Mouse (Mus musculus) limb, embryonic 15.5 days (tissue): Measurements from ENCODE around the gene Copb1. TPM values are rescaled to one million over a fixed set of nuclear protein-coding genes. Genes with fewer than 3 reads are reported as not detected.

Experiments
- ATAC-seq: fragments of 200-750 bp; cut with Nextera tagmentation; 2 replicates; pipeline ENCODE4 v1.8.0; 2017; ENCODE audit warnings: low read depth, moderate TSS enrichment; ENCODE audit not compliant: insufficient number of reproducible peaks, low FRiP score, low TSS enrichment
- H3K27ac ChIP-seq: fragments of 300-500 bp; sonication (generic); 2 replicates; pipeline ENCODE4 v1.5.1; 2015; ENCODE audit warnings: moderate library complexity, mild to moderate bottlenecking, inconsistent platforms
- H3K27me3 ChIP-seq: fragments of 300-500 bp; sonication (generic); 2 replicates; pipeline ENCODE4 v1.6.1; 2015; ENCODE audit warnings: inconsistent platforms
- H3K36me3 ChIP-seq: fragments of 300-500 bp; sonication (generic); 2 replicates; pipeline ENCODE4 v1.6.1; 2015; ENCODE audit warnings: inconsistent platforms
- H3K4me1 ChIP-seq: fragments of 300-500 bp; sonication (generic); 2 replicates; pipeline ENCODE4 v1.6.1; 2015; ENCODE audit warnings: inconsistent platforms
- H3K4me2 ChIP-seq: fragments of 300-500 bp; sonication (generic); 2 replicates; pipeline ENCODE4 v1.6.1; 2015; ENCODE audit warnings: mild to moderate bottlenecking, inconsistent platforms
- H3K4me3 ChIP-seq: fragments of 300-500 bp; sonication (generic); 2 replicates; pipeline ENCODE4 v1.5.1; 2015; ENCODE audit warnings: mild to moderate bottlenecking, inconsistent platforms
- H3K9ac ChIP-seq: fragments of 300-500 bp; sonication (generic); 2 replicates; pipeline ENCODE4 v1.6.1; 2015; ENCODE audit warnings: inconsistent platforms
- H3K9me3 ChIP-seq: fragments of 300-500 bp; sonication (generic); 2 replicates; pipeline ENCODE4 v1.6.1; 2016; ENCODE audit warnings: inconsistent platforms
- WGBS: fragments of 180-500 bp; shearing (Covaris S2); methylation state at CpG from one replicate; pipeline ENCODE4 v1.1.7; 2015; 5-methylcytosine and 5-hydroxymethylcytosine counted together
- polyA plus RNA-seq: library from polyadenylated mRNA; unstranded; fragments of >200 nt; fragmentation: Nextera tagmentation; extraction: Ambion mirVana; gene quantifications from 2 replicates; pipeline ENCODE4 v1.2.1, GENCODE M21; 2015

The Copb1 gene
- 141 and 143 TPM in 2 replicates for polyA plus RNA-seq

DNA sequence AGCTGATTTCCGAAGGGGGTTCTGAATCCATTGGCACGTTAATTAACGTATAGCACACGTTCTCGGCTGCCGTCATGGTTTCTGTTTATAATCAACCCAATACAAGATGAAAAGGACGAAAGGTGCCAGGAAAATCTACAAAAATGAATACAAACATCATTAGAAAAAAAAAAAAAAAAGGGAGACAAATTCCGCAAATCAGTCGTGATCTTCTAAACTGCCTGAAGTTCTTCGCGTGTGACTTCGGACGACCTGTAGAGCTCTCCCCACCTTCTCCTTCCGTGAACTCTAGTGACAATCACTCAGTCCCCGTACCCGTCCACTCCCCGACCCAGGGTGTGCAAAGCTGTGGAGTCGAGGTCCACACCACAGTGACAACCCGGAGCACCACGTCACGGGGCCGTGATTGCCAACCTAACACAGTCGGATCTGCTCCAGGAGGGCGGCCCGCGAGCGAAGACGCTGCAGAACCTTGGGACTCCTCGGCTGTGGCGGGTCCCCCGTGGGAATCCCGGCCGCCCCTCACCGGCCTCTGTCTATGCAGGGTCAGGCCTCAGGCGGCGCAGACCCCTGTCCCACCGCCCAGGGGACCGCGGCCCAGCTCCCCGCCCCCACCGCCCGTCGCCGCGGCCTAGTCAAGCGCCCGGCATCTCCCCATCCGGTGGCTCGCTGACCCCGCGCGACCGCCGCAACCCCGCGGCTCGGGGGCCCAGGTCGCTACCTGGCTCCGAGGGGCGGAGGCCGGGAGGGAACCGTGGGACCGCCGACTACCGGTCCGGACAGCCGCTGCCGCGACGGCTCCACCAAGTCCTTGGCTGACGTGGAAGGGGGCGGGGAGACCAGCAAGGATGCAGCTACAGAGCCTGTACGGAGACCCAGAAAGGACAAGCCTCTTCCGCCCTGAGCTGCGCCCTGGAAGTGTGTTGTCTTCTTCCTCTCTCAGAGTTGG, at the start of gene Copb1:
Gene Copb1 (minus strand): TSS at position 827 of the 949 bp plus-strand sequence.
- Histone ChIP-seq H3K36me3 (peaks cover 24% of the 10 kb centered on the region), H3K9ac (peak within 1 kb of the TSS; percentile 99), H3K27ac (peak within 1 kb of the TSS; percentile 84), H3K27me3 (no peaks in the 10 kb centered on the region), H3K9me3 (no peaks in the 10 kb centered on the region), H3K4me3 (peak within 1 kb of the TSS; percentile 88), H3K4me1 (peaks cover 6% of the 10 kb centered on the region; the same call in 1 of the 2 replicates), H3K4me2 (peak within 1 kb of the TSS; percentile 45)
- under 1% methylated on average over 75 of the region's 75 CpGs for WGBS
- peak; percentile 96 for ATAC-seq

GRCm38 (mm10) chr7:114301293-114301782, 46.8 kb upstream of the Copb1 start:
- Histone ChIP-seq H3K27me3 (no peaks in the 10 kb centered on the region), H3K9ac (no peak overlapping the region), H3K9me3 (no peaks in the 10 kb centered on the region), H3K4me1 (no peaks in the 10 kb centered on the region), H3K4me3 (no peak overlapping the region), H3K4me2 (no peak overlapping the region), H3K36me3 (no peaks in the 10 kb centered on the region), H3K27ac (no peak overlapping the region)
- no peak for ATAC-seq
- 63% methylated on average over 4 of the region's 4 CpGs for WGBS

DNA sequence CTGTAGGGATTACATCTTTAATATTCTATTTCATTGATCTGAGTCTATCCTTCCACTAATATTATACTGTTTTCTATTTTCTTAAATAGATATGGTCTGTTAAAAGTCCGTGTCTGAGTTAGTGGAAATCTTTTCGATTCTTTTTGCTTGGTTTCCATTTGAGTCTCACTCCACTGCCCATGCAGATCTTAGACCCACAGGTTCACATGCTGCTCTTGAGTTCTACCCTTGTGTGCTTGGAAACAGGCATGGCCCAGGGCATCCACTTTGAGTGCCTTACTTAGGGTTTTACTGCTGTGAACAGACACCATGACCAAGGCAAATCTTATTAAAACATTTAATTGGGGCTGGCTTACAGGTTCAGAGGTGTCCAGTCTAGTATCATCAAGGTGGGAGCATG, 46.3 kb upstream of the Copb1 start:
- no peak overlapping the region for H3K27ac ChIP-seq
- no peaks in the 10 kb centered on the region for H3K36me3 ChIP-seq
- no peaks in the 10 kb centered on the region for H3K4me1 ChIP-seq
- 88% methylated on average over 2 of the region's 2 CpGs for WGBS
- H3K4me3 ChIP-seq = no peak overlapping the region
- no peaks in the 10 kb centered on the region for H3K27me3 ChIP-seq
- no peak overlapping the region for H3K9ac ChIP-seq
- no peak for ATAC-seq
- no peaks in the 10 kb centered on the region for H3K9me3 ChIP-seq
- H3K4me2 ChIP-seq = no peak overlapping the region

DNA sequence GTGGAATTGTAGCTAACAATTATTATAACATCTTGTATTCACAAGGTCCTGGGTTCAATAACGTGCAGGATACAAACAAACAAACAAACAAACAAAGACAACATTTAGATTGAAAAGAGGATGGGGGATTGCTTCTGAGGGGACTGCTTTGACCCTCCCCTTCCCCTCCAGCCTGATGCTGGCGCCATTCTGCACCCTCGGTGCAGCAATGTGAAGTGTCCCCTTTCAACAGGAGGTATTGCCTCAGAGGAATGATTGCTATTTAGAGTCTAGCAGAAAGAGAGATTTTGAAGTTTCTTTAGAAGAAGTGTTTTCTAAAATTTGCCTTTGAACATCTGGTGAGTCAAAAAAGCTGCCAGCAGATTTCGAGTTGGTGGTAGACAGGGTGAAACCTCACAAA, 44.7 kb upstream of the Copb1 start:
- no peaks in the 10 kb centered on the region for H3K36me3 ChIP-seq
- no peak overlapping the region for H3K9ac ChIP-seq
- H3K4me2 ChIP-seq = no peak overlapping the region
- H3K4me3 ChIP-seq = no peak overlapping the region
- no peak for ATAC-seq
- no peaks in the 10 kb centered on the region for H3K27me3 ChIP-seq
- no peaks in the 10 kb centered on the region for H3K4me1 ChIP-seq
- WGBS = 54% methylated on average over 4 of the region's 4 CpGs
- no peak overlapping the region for H3K27ac ChIP-seq
- H3K9me3 ChIP-seq = no peaks in the 10 kb centered on the region

- Histone ChIP-seq H3K4me1 (peaks cover 6% of the 10 kb centered on the region), H3K4me3 (no peak overlapping the region), H3K9me3 (no peaks in the 10 kb centered on the region), H3K9ac (no peak overlapping the region), H3K27ac (no peak overlapping the region), H3K27me3 (no peaks in the 10 kb centered on the region), H3K4me2 (no peak overlapping the region), H3K36me3 (no peaks in the 10 kb centered on the region)
- no peak; the same call in 1 of the 2 replicates for ATAC-seq
- 87% methylated on average over 5 of the region's 5 CpGs for WGBS
Measured at GRCm38 (mm10) chr7:114294698-114295097, 40.2 kb upstream of the Copb1 start.

- Histone ChIP-seq H3K27ac (no peak overlapping the region), H3K4me3 (no peak overlapping the region), H3K9me3 (no peaks in the 10 kb centered on the region), H3K9ac (no peak overlapping the region), H3K4me1 (peaks cover 6% of the 10 kb centered on the region), H3K4me2 (no peak overlapping the region), H3K27me3 (no peaks in the 10 kb centered on the region), H3K36me3 (no peaks in the 10 kb centered on the region)
- ATAC-seq = no peak
- WGBS = 76% methylated on average over 5 of the region's 5 CpGs
Measured at GRCm38 (mm10) chr7:114293903-114294302, 39.4 kb upstream of the Copb1 start.

DNA sequence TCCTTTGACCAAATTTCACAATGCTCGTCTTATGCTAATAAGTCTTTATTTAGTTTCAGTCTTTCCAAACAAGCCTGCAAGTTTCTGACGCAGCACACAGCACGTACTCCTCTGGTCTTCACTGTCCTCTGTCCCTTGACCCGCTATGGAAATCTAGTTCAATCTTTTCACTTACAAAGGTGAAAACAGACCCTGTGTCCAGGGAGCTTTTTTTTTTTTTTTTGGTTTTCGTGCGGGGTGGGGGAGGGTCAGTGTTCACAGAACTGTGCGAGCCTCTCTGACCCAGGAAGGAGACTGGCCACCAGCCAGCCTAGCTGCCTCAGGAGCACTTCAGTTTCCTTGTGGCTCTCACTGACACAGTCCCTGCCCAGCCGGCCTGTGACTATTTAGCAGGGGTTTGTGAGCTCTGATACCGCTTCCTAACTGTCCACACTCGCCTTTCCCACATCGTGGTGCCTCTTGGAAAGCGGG, 38.0 kb upstream of the Copb1 start:
- H3K9me3 ChIP-seq = no peaks in the 10 kb centered on the region
- H3K9ac ChIP-seq = no peak overlapping the region
- H3K27ac ChIP-seq = no peak overlapping the region
- H3K4me3 ChIP-seq = no peak overlapping the region
- no peaks in the 10 kb centered on the region for H3K27me3 ChIP-seq
- no peaks in the 10 kb centered on the region for H3K36me3 ChIP-seq
- WGBS = 21% methylated on average over 12 of the region's 12 CpGs
- H3K4me1 ChIP-seq = peaks cover 6% of the 10 kb centered on the region
- peak overlapping the region; percentile 19; the same call in 1 of the 2 replicates for H3K4me2 ChIP-seq
- ATAC-seq = no peak

GRCm38 (mm10) chr7:114291461-114292335, 37.2 kb upstream of the Copb1 start:
- WGBS = 54% methylated on average over 15 of the region's 15 CpGs
- ATAC-seq = no peak

DNA sequence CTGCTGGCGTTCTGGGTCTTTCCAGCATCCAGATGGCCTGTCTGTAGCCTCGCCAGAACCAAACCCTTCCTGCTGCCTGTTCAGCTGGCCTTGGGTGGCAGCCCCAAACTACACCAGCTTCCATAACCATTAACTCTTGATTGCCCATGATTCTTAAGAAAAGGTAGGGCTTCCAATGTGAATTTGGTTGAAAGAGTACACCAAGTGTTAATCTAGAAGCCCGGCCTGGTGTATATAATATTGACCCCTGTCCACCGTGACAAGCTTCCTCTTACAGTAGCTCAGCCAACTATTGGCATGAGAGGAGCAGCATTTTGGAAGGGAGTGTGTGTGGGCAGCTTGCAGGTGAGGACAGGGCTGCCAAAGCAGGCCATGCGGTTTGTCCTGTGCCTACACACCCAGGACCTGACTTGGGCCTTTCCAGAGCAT, 35.6 kb upstream of the Copb1 start:
- 50% methylated on average over 5 of the region's 5 CpGs for WGBS
- no peaks in the 10 kb centered on the region for H3K9me3 ChIP-seq
- H3K27me3 ChIP-seq = no peaks in the 10 kb centered on the region
- H3K4me1 ChIP-seq = peaks cover 6% of the 10 kb centered on the region
- ATAC-seq = no peak
- no peak overlapping the region for H3K27ac ChIP-seq
- no peak overlapping the region for H3K9ac ChIP-seq
- H3K4me3 ChIP-seq = no peak overlapping the region
- no peaks in the 10 kb centered on the region for H3K36me3 ChIP-seq
- no peak overlapping the region for H3K4me2 ChIP-seq

More at GRCm38 (mm10) chr7:114291461-114292335, 37.2 kb upstream of the Copb1 start:
- no peak overlapping the region for H3K9ac ChIP-seq
- peaks cover 6% of the 10 kb centered on the region for H3K4me1 ChIP-seq
- H3K27ac ChIP-seq = no peak overlapping the region
- H3K4me3 ChIP-seq = no peak overlapping the region
- H3K36me3 ChIP-seq = no peaks in the 10 kb centered on the region
- no peaks in the 10 kb centered on the region for H3K27me3 ChIP-seq
- no peak overlapping the region for H3K4me2 ChIP-seq
- no peaks in the 10 kb centered on the region for H3K9me3 ChIP-seq

DNA sequence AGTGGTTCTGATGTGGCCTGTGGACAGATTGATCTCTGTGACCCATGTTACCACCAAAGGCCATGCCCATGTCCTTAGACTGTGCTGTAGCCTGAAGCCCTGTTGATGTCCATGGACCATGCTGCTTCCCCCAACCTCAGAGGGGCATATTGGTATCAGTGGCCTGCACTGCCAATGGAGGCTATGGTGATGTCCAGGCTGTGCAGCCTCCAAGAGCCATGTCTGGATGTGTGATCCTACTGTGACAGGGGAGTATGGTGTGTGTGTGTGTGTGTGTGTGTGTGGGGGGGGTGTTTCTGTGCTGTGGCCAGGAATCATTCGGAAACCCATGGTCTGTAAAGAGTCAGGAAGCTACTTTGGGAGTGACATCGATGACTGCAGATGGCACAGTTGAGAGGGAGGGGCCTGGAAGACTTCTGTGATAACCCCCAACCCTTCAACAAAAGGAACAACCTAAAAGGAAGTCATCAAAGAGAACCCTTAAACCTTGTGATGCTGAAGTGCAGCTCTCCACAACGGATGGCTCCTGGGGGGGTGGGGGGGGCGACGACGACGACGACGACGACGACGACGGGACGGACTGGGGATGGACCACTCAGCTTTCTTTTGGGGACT, 29.9 kb upstream of the Copb1 start:
- Histone ChIP-seq H3K4me2 (no peak overlapping the region), H3K9ac (no peak overlapping the region), H3K4me3 (no peak overlapping the region), H3K27ac (no peak overlapping the region), H3K27me3 (no peaks in the 10 kb centered on the region), H3K9me3 (no peaks in the 10 kb centered on the region), H3K36me3 (no peaks in the 10 kb centered on the region), H3K4me1 (no peaks in the 10 kb centered on the region)
- WGBS = 89% methylated on average over 14 of the region's 14 CpGs
- ATAC-seq = no peak

GRCm38 (mm10) chr7:114283006-114283405, 28.5 kb upstream of the Copb1 start:
- 77% methylated on average over 9 of the region's 9 CpGs for WGBS
- Histone ChIP-seq H3K9ac (no peak overlapping the region), H3K4me3 (no peak overlapping the region), H3K9me3 (no peaks in the 10 kb centered on the region), H3K36me3 (no peaks in the 10 kb centered on the region), H3K4me1 (no peaks in the 10 kb centered on the region), H3K27ac (no peak overlapping the region), H3K27me3 (no peaks in the 10 kb centered on the region), H3K4me2 (no peak overlapping the region)
- ATAC-seq = no peak
